Mouse (Mus musculus): ENCODE measurements around the gene 4933430I17Rik.

DNA sequence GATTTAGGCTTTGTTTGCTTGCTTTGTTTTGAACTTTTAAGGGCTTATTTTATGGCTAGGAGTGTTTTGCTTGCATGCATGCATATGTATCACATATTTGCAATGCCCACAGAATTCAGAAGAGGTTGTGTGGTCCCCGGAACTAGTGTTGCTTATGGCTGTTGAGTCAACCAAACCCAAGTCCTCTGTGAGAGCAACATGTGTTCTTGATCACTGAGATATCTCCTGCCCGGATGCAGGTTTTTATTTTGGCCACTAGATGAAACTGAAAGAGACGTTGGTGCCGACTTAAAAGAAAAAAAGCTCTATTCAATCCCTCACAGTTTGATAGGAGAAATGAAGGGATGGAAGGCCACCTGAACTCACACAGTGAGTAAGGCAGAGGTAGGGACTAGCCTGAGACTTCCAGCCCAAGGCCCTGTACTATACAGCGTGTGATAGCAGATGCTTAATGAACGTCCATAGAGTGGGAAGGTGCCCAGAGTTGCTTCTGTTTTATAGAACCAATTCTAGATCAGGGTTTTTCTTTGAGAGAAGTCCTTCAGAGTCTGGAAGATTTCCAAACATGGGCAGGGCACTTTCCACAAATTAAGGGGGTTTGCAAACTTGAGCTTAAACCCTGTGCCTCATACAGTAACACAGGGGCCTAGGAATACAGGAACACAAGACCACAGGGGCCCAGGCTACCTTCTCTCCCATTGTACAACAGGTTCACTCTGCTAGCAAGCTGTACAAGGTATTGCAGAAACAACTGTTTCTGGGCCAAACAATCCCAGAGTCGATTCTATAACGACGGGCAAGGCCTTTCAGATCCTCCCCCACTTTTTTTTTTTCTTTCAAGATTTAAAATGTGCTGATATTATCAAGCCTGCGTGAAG is 7.4 kb upstream of the 4933430I17Rik start:
- TF ChIP-seq CTCF (IDR thresholded peaks at IDR 0.05; ENCODE audit: control insufficient read depth, insufficient read depth, insufficient replicate concordance, low read depth, low read length), result no peak
- TF ChIP-seq POLR2A (IDR thresholded peaks at IDR 0.05; ENCODE audit: control insufficient read depth, low read depth, low read length), result no peak
